Mouse (Mus musculus): ENCODE results near the gene Trim15. TPM values are rescaled to one million over a fixed set of nuclear protein-coding genes. Genes with fewer than 3 reads are reported as not detected.

The Trim15 gene
- total and polyA plus RNA-seq, 2 experiments from 2014 or later, result 0.27 to 0.73 TPM

DNA sequence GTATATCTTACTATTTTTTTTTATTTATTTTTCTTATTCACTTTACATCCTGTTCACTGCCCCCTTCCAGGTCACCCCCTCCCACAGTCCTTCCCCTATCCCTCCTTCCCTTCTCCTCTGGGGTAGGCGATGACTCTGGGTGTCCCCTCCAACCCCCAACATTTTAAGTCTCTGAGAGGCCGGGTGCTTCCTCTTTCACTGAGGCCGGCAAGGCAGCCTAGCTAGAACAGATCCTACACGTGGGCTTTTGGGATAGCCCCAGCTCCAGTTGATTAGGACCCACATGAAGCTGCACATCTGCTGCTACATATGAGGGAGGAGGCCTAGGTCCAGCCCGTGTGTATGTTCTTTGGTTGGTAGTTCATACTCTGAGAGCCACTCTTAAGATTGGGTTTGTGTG is 28.0 kb downstream of the Trim15 start:
- Histone ChIP-seq H3K27ac (ENCODE audit: low read depth, low read length) (no peak overlapping the region), H3K9ac (replicated peaks; ENCODE audit: low read length, poor library complexity, severe bottlenecking) (0 out of 2 replicates have a peak overlapping the region, but pooled peaks have one; percentile 13), H3K27me3 (ENCODE audit: insufficient read depth, low read length) (no peaks in the 10 kb centered on the region), H3K36me3 (ENCODE audit: insufficient read depth, low read length) (no peaks in the 10 kb centered on the region), H3K9me3 (ENCODE audit: low read length) (no peaks in the 10 kb centered on the region), H3K4me3 (ENCODE audit: low read depth, low read length) (no peak overlapping the region), H3K4me1 (ENCODE audit: insufficient read depth, low read length) (0 out of 2 replicates have a peak, but pooled peaks cover 4% of the 10 kb centered on the region), H3K4me2 (ENCODE audit: low read depth, low read length, poor library complexity, severe bottlenecking) (no peak overlapping the region)
- DNase-seq (ENCODE audit: low spot score), result no peak
- no peak for TF ChIP-seq CTCF (IDR thresholded peaks at IDR 0.05)
- ATAC-seq (ENCODE audit: low FRiP score), result no peak
- WGBS, result 91% methylated on average over 5 of the region's 5 CpGs

DNA sequence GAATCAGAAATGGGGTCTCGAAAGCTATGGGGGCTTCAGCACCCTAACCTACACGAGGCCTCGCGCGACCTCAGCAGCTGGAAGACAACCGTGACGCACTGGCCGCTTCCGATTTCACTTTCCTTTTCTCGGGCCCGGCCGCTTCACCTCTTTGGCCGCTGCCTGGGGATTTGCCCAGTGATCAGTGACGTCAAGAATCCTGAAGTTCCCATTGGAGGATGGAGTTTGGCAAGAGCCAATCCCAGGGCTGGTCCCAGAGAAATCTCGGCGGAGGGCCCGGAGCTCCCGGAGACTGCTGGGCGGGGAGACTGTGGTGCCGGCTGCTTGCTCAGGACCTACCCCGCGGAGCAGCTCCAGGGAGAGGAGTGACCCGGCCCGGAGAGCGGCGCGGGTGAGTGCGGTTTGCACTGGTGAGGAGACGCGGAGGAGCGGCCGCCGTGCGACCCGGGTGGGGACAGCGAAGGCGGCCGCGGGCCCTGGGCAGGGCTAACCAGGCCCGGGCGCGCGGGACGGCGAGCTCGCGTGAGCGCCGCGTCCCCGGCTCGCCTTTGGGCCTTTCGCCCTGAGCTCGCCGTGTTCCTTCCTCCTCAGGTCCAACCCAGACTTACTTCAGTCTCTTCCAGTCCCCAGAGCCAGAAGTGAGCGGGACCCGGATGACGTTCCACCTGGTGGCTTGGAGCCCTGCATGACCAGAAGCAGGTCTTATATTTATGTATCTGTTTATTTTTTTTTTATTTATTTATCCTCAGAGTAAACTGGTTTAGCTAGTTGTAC is 29.9 kb downstream of the Trim15 start, which contains the start of gene Trim26:
Gene Trim26, plus strand, starts transcription at position 261 of the 774 bp plus-strand sequence.
- WGBS, result under 1% methylated on average over 52 of the region's 58 CpGs
- peak within 1 kb of the TSS; percentile 56 for H3K4me2 ChIP-seq (ENCODE audit: low read depth, low read length, poor library complexity, severe bottlenecking)
- peak; percentile 98 for ATAC-seq (ENCODE audit: low FRiP score)

DNA sequence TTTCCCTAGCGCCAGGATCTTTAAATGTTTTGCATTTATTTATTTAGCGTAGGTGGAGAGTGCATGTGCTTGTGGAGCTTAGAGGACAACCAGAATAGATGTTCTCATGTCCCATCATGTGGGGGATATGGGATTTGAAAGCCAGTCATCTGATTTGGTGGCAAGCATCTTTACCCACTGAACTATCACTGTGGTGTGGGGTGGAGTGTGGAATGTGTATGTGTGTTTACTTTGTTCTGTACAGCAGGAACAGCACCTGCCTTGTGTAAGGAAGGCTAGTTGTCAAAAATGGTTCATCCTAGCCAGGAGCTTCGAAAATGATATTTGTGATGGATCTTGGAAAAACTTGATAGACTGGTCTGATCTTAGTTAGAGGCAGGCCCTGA is 30.6 kb downstream of the Trim15 start:
- 17% methylated on average over 3 of the region's 3 CpGs for WGBS
- H3K9me3 ChIP-seq (ENCODE audit: low read length), result no peaks in the 10 kb centered on the region
- ATAC-seq (ENCODE audit: low FRiP score) (peak; percentile 15; the same call in 1 of the 2 replicates), DNase-seq (ENCODE audit: low spot score) (no peak)
- no peaks in the 10 kb centered on the region for H3K27me3 ChIP-seq (ENCODE audit: insufficient read depth, low read length)
- peak overlapping the region; percentile 44; the same call in 1 of the 2 replicates for H3K9ac ChIP-seq (replicated peaks; ENCODE audit: low read length, poor library complexity, severe bottlenecking)
- peak overlapping the region; percentile 56 for H3K4me2 ChIP-seq (ENCODE audit: low read depth, low read length, poor library complexity, severe bottlenecking)
- H3K4me3 ChIP-seq (ENCODE audit: low read depth, low read length), result peak overlapping the region; percentile 86
- H3K4me1 ChIP-seq (ENCODE audit: insufficient read depth, low read length), result 0 out of 2 replicates have a peak, but pooled peaks cover 4% of the 10 kb centered on the region
- no peaks in the 10 kb centered on the region for H3K36me3 ChIP-seq (ENCODE audit: insufficient read depth, low read length)
- peak overlapping the region; percentile 76 for H3K27ac ChIP-seq (ENCODE audit: low read depth, low read length)
- TF ChIP-seq CTCF (IDR thresholded peaks at IDR 0.05), result no peak; the same call in 1 of the 2 replicates

More for the DNA sequence above, 29.9 kb downstream of the Trim15 start, which contains the start of gene Trim26:
- no peak for TF ChIP-seq CTCF (IDR thresholded peaks at IDR 0.05)
- Histone ChIP-seq H3K27ac (ENCODE audit: low read depth, low read length) (peak within 1 kb of the TSS; percentile 93), H3K4me3 (ENCODE audit: low read depth, low read length) (peak within 1 kb of the TSS; percentile 86), H3K9ac (replicated peaks; ENCODE audit: low read length, poor library complexity, severe bottlenecking) (peak within 1 kb of the TSS; percentile 87), H3K4me1 (ENCODE audit: insufficient read depth, low read length) (0 out of 2 replicates have a peak, but pooled peaks cover 4% of the 10 kb centered on the region), H3K27me3 (ENCODE audit: insufficient read depth, low read length) (no peaks in the 10 kb centered on the region), H3K9me3 (ENCODE audit: low read length) (no peaks in the 10 kb centered on the region), H3K36me3 (ENCODE audit: insufficient read depth, low read length) (no peaks in the 10 kb centered on the region)
- DNase-seq (ENCODE audit: low spot score), result peak; percentile 97

DNA sequence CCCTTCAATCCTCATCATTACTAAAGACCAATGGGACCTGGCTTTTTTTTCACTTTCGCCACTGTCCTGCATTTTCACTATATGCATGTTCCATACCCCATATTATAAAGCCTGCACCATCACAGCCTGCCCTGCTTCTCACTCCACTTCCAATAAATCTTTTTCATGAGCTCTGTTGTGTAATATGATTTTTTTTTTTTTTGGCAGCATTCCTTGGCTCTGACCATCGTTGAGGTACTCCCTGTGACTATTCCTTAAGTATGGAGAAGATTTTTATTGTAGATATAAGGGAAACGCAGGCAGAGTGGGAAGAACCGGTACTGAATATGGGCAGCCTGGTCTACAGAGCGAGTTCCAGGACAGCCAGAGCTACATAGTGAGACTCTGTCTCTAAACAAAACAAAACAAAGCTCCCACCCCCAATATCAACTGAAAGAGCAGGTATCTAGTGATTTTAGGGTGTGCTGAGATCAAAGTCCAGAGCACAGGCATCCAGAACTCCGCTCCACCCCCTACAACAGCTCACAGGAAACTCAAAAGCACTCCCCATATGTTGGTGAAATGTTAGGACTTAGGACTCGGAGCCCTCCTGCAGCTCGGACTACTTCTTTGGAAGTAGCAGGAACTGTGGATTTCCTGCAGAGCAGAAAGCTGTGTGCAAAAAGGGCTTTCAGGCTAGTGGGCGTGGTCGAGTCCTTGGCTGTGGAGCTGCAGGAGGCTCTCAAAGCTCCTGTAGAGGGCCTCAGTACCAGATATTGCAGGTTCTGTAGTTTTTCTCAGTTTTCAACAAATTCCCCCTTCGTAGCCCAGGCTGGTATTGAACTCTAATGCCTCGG is 31.2 kb downstream of the Trim15 start:
- H3K27me3 ChIP-seq (ENCODE audit: insufficient read depth, low read length), result no peaks in the 10 kb centered on the region
- WGBS, result 36% methylated on average over 12 of the region's 12 CpGs
- no peaks in the 10 kb centered on the region for H3K9me3 ChIP-seq (ENCODE audit: low read length)
- H3K4me2 ChIP-seq (ENCODE audit: low read depth, low read length, poor library complexity, severe bottlenecking), result peak overlapping the region; percentile 56
- no peak overlapping the region for H3K9ac ChIP-seq (replicated peaks; ENCODE audit: low read length, poor library complexity, severe bottlenecking)
- DNase-seq (ENCODE audit: low spot score), result peak; percentile 60
- peak overlapping the region; percentile 76; the same call in 1 of the 2 replicates for H3K27ac ChIP-seq (ENCODE audit: low read depth, low read length)
- ATAC-seq (ENCODE audit: low FRiP score), result peak; percentile 10; the same call in 1 of the 2 replicates
- peak overlapping the region; percentile 86 for H3K4me3 ChIP-seq (ENCODE audit: low read depth, low read length)
- TF ChIP-seq CTCF (IDR thresholded peaks at IDR 0.05), result peak; percentile 44
- no peaks in the 10 kb centered on the region for H3K36me3 ChIP-seq (ENCODE audit: insufficient read depth, low read length)
- 0 out of 2 replicates have a peak, but pooled peaks cover 4% of the 10 kb centered on the region for H3K4me1 ChIP-seq (ENCODE audit: insufficient read depth, low read length)

DNA sequence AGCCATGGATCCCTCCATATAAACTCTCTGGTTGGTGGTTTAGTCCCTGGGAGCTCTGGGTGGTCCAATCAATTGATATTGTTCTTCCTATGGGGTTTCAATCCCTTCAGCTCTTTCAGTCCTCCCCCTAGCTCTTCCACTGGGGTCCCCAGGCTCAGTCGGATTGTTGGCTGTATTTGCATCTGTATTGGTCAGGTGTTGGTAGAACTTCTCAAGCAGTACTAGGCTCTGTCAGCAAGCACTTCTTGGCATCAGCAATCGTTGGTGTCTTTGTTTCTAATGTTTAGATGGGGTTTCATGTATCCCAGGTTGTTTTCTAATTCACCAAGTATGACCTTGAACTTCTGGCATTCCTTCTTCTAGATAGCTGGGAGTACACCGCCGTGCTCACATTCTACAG is 34.3 kb downstream of the Trim15 start:
- no peak for TF ChIP-seq CTCF (IDR thresholded peaks at IDR 0.05)
- DNase-seq (ENCODE audit: low spot score) (no peak), ATAC-seq (ENCODE audit: low FRiP score) (no peak)
- H3K27me3 ChIP-seq (ENCODE audit: insufficient read depth, low read length), result no peaks in the 10 kb centered on the region
- no peak overlapping the region for H3K4me2 ChIP-seq (ENCODE audit: low read depth, low read length, poor library complexity, severe bottlenecking)
- H3K27ac ChIP-seq (ENCODE audit: low read depth, low read length), result no peak overlapping the region
- no peaks in the 10 kb centered on the region for H3K9me3 ChIP-seq (ENCODE audit: low read length)
- H3K9ac ChIP-seq (replicated peaks; ENCODE audit: low read length, poor library complexity, severe bottlenecking), result no peak overlapping the region
- no peaks in the 10 kb centered on the region for H3K36me3 ChIP-seq (ENCODE audit: insufficient read depth, low read length)
- WGBS, result 60% methylated on average over 4 of the region's 4 CpGs
- H3K4me1 ChIP-seq (ENCODE audit: insufficient read depth, low read length), result no peaks in the 10 kb centered on the region
- no peak overlapping the region for H3K4me3 ChIP-seq (ENCODE audit: low read depth, low read length)

Measured in midbrain, postnatal 0 days (tissue).